Mouse (Mus musculus) hindbrain, embryonic 14.5 days (tissue): ENCODE data around the gene Lama2. TPM values are rescaled to one million over a fixed set of nuclear protein-coding genes. Genes with fewer than 3 reads are reported as not detected.

Experiments
- ATAC-seq: fragments of 200-750 bp; cut with Nextera tagmentation; 2 replicates; pipeline ENCODE4 v1.8.0; 2017; ENCODE audit warnings: moderate number of reproducible peaks, mild to moderate bottlenecking, moderate TSS enrichment, moderate library complexity; ENCODE audit not compliant: low FRiP score
- DNase-seq: peaks from one replicate; pipeline ENCODE4 v3.0.0-alpha.2; 2015; ENCODE audit warnings: low spot score
- H3K27ac ChIP-seq: fragments of 300-500 bp; sonication (generic); 2 replicates; pipeline ENCODE4 v1.5.1; 2014; ENCODE audit warnings: mild to moderate bottlenecking, moderate library complexity
- H3K27me3 ChIP-seq: fragments of 300-500 bp; sonication (generic); 2 replicates; pipeline ENCODE4 v1.6.1; 2014; ENCODE audit warnings: mild to moderate bottlenecking, low read length, mixed read lengths; ENCODE audit not compliant: control insufficient read depth, insufficient read depth
- H3K36me3 ChIP-seq: fragments of 300-500 bp; sonication (generic); replicated peaks from 2 replicates; pipeline ENCODE4 v1.6.1; 2014; ENCODE audit not compliant: control insufficient read depth, insufficient read depth
- H3K4me1 ChIP-seq: fragments of 300-500 bp; sonication (generic); replicated peaks from 2 replicates; pipeline ENCODE4 v1.6.1; 2014; ENCODE audit warnings: antibody characterized with exemption, low read length, mixed read lengths; ENCODE audit not compliant: control insufficient read depth, insufficient read depth
- H3K4me2 ChIP-seq: fragments of 300-500 bp; sonication (generic); replicated peaks from 2 replicates; pipeline ENCODE4 v1.6.1; 2014; ENCODE audit warnings: mild to moderate bottlenecking, moderate library complexity
- H3K4me3 ChIP-seq: fragments of 300-500 bp; sonication (generic); replicated peaks from 2 replicates; pipeline ENCODE4 v1.5.1; 2014; ENCODE audit warnings: mild to moderate bottlenecking, low read length
- H3K9ac ChIP-seq: fragments of 300-500 bp; sonication (generic); 2 replicates; pipeline ENCODE4 v1.6.1; 2014
- H3K9me3 ChIP-seq: fragments of 300-500 bp; sonication (generic); 2 replicates; pipeline ENCODE4 v1.6.1; 2016; ENCODE audit warnings: low read length; ENCODE audit not compliant: control insufficient read depth
- WGBS: fragments of 180-500 bp; shearing (Covaris S2); extraction: QIAGEN DNeasy Blood & Tissue Kit; methylation state at CpG from one replicate; pipeline ENCODE4 v1.1.7; 2014; 5-methylcytosine and 5-hydroxymethylcytosine counted together
- polyA plus RNA-seq: library from polyadenylated mRNA; unstranded; fragments of >200 nt; fragmentation: Nextera tagmentation; extraction: Ambion mirVana; gene quantifications from 2 replicates; pipeline ENCODE4 v1.2.1, GENCODE M21; 2014

The Lama2 gene
- polyA plus RNA-seq, 1 experiment from 2014 or later: 11.2 TPM

- ATAC-seq (no peak), DNase-seq (no peak)
- no peaks in the 10 kb centered on the region for H3K4me1 ChIP-seq
- H3K4me2 ChIP-seq: no peak overlapping the region
- no peak overlapping the region for H3K27ac ChIP-seq
- no peak overlapping the region for H3K4me3 ChIP-seq
- H3K36me3 ChIP-seq: no peaks in the 10 kb centered on the region
- H3K27me3 ChIP-seq: no peaks in the 10 kb centered on the region
- H3K9ac ChIP-seq: no peak overlapping the region
- H3K9me3 ChIP-seq: no peaks in the 10 kb centered on the region
Measured at GRCm38 (mm10) chr10:27012804-27013365, 606.7 kb downstream of the Lama2 start.

DNA sequence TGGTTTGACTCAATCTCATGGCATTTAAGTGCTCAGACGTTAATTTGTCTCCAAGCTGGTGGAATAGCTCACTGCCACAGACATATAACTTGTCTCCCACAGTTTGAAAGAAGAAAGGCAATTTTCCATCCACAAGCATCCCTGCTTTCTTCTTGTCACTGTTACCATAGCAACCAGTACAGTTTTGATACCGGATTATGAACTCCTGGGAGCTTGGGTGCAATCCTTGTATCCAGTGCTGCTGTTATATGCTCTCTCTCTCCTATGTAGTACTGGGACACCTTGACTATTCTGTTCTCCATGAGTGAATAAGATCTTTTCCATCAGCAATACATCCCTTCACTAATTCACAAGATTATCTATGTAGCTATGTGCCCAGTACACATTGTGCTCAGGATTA is 612.2 kb downstream of the Lama2 start:
- Histone ChIP-seq H3K27ac (no peak overlapping the region), H3K27me3 (no peaks in the 10 kb centered on the region), H3K36me3 (no peaks in the 10 kb centered on the region), H3K4me2 (no peak overlapping the region), H3K4me1 (no peaks in the 10 kb centered on the region), H3K4me3 (no peak overlapping the region), H3K9ac (no peak overlapping the region), H3K9me3 (no peaks in the 10 kb centered on the region)
- ATAC-seq (peak; percentile 51; the same call in 1 of the 2 replicates), DNase-seq (no peak)
- WGBS: 66% methylated on average over 2 of the region's 2 CpGs

DNA sequence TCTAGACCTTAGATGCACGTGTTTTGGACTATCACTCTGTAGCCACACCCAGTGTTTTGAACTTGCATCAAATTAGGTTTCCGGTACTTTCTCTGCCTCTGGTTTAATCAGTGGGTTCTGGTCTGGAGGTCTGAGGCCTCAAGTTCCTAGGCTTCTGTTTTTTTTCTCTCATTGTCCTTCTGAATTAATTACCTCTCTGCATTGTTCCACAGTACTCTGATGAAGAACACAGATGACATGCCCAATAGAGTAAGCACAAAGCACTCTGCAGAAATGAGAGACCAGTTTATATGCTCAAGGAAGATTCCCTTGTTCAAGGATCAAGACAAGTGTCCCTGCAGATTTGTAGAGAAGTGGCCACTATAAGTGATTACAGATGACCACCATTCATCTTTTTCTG is 613.8 kb downstream of the Lama2 start:
- Histone ChIP-seq H3K4me2 (no peak overlapping the region), H3K27ac (no peak overlapping the region), H3K4me1 (no peaks in the 10 kb centered on the region), H3K36me3 (no peaks in the 10 kb centered on the region), H3K9me3 (no peaks in the 10 kb centered on the region), H3K4me3 (no peak overlapping the region), H3K9ac (no peak overlapping the region), H3K27me3 (no peaks in the 10 kb centered on the region)
- 48% methylated on average over 2 of the region's 2 CpGs for WGBS
- no peak for ATAC-seq
- no peak for DNase-seq

DNA sequence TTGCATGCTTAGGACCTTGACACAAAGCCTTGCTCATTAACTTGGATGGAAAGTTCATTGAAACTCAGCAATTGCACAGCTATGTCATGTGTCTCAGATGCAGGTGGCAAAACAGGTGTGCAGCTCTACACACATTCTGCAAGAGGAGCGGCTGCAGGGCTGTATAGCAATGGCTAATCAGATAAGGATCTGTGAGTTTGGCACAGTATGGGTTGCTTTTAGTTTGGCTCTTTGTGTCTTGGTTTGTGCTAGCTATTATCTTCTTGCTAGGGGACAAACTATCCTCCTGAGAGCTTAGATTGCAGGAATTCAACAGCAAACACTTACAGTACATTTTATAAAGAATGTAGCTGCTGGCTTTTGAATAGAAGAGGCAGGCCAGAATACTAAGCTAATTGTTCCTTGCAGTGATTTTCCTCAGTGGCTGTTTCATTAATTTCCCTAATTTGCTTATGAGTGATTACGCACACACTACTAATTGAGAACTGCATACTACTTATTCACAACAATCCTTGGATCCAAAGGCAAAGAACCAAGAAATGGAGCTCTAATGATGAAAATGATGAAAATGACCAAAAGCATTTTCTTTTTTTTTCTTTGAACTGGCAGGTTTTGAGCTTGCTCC is 617.9 kb downstream of the Lama2 start:
- DNase-seq (no peak), ATAC-seq (no peak)
- Histone ChIP-seq H3K27ac (no peak overlapping the region), H3K9me3 (no peaks in the 10 kb centered on the region), H3K4me2 (no peak overlapping the region), H3K4me3 (no peak overlapping the region), H3K4me1 (no peaks in the 10 kb centered on the region), H3K27me3 (no peaks in the 10 kb centered on the region), H3K36me3 (no peaks in the 10 kb centered on the region), H3K9ac (no peak overlapping the region)
- 65% methylated on average over 2 of the region's 2 CpGs for WGBS

DNA sequence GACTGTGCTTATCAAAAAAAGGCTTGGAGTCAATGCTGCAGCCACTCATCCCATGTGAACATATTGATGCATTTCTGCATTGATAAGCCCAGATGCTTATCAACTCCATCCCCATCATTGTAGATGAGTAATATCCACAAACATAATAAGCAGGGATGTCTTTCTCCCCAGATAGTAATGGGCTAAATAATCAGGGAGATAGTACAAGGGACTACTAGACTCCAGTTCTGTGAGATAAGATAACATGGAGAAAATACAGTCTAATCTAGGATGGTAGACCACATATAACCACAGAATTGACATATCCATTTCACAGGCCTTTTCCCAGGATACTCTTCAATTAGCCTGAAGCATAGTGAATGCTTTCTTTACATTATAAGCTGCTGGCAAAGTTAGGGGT is 622.9 kb downstream of the Lama2 start:
- Histone ChIP-seq H3K9ac (no peak overlapping the region), H3K36me3 (no peaks in the 10 kb centered on the region), H3K9me3 (no peaks in the 10 kb centered on the region), H3K27me3 (no peaks in the 10 kb centered on the region), H3K4me1 (no peaks in the 10 kb centered on the region; the same call in 1 of the 2 replicates), H3K27ac (no peak overlapping the region), H3K4me2 (no peak overlapping the region), H3K4me3 (no peak overlapping the region)
- ATAC-seq (no peak), DNase-seq (no peak)

GRCm38 (mm10) chr10:26995987-26996386 is 623.6 kb downstream of the Lama2 start:
- Histone ChIP-seq H3K36me3 (no peaks in the 10 kb centered on the region), H3K9ac (no peak overlapping the region), H3K27ac (no peak overlapping the region), H3K4me2 (no peak overlapping the region), H3K27me3 (no peaks in the 10 kb centered on the region), H3K4me1 (no peaks in the 10 kb centered on the region; the same call in 1 of the 2 replicates), H3K9me3 (no peaks in the 10 kb centered on the region), H3K4me3 (no peak overlapping the region)
- DNase-seq (no peak), ATAC-seq (no peak)
- WGBS: 79% methylated on average over 6 of the region's 6 CpGs

- DNase-seq (peak; percentile 74), ATAC-seq (peak; percentile 51; the same call in 1 of the 2 replicates)
- Histone ChIP-seq H3K4me1 (no peaks in the 10 kb centered on the region; the same call in 1 of the 2 replicates), H3K4me3 (no peak overlapping the region), H3K27me3 (no peaks in the 10 kb centered on the region), H3K27ac (no peak overlapping the region), H3K36me3 (no peaks in the 10 kb centered on the region), H3K4me2 (no peak overlapping the region), H3K9me3 (no peaks in the 10 kb centered on the region), H3K9ac (no peak overlapping the region)
- 72% methylated on average over 8 of the region's 8 CpGs for WGBS
Measured at GRCm38 (mm10) chr10:26995182-26995975, 624.2 kb downstream of the Lama2 start.

DNA sequence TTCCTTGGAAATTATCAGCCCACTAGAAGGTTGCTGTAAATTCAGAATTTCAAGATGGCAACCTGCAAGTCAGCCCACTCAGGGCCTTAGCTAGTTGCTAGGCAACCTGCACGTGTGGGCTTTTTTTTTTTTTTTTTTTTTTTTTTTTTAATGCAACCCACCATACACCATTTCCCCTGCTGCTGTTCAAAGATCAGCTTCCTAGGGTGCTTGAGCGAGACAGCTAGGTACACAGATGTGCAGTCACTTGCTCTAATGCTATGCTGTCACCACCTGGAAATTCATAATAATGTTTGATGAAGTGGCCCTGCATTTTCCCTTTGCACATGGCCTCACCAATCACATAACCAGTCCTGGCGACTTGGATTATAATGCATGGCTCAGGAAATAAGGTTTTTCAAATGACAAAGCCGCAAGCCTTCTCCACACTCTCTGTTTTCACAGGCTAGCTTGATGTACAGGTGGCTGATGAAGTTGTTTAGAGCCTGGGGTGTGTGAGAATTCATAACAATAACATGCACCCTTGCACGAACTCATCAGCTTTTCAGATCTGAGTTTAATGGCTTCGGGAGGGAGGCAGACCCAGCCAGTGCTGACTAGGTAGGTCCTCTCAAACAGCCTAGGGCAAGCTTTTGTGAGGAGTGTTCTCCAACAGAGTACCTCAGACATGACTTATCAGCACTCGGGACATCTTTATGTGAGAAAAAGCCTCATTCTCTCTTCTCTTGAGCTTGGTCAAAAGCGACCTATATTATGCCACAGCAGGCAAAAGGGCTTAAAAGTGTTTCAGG is 625.4 kb downstream of the Lama2 start:
- Histone ChIP-seq H3K4me1 (no peaks in the 10 kb centered on the region; the same call in 1 of the 2 replicates), H3K27me3 (no peaks in the 10 kb centered on the region), H3K27ac (peak overlapping the region; percentile 44; the same call in 1 of the 2 replicates), H3K9ac (no peak overlapping the region), H3K4me2 (no peak overlapping the region), H3K4me3 (no peak overlapping the region), H3K9me3 (no peaks in the 10 kb centered on the region), H3K36me3 (no peaks in the 10 kb centered on the region)
- DNase-seq: peak; percentile 44
- peak; percentile 49 for ATAC-seq
- 66% methylated on average over 8 of the region's 8 CpGs for WGBS

DNA sequence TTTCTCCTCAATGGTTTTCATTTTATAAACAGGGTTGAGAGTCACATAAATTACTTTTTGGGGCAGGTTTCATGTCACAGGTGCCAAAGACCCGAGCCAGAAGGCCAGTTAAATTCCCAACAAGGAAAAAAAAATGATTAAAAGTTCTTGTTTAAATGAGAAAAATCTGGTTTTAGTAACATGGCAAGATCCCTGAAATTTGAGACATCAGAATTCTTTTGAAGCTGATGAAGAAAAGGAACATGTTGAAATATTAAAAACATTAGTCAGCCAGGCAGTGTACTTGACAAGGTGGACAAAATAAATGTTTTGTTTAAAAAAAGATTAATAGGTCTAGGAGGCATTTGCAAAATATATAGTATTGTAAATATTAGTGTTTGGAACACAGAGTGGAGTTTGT is 634.1 kb downstream of the Lama2 start:
- Histone ChIP-seq H3K4me3 (no peak overlapping the region), H3K27ac (no peak overlapping the region), H3K9ac (no peak overlapping the region), H3K4me2 (no peak overlapping the region), H3K4me1 (no peaks in the 10 kb centered on the region), H3K36me3 (no peaks in the 10 kb centered on the region), H3K27me3 (no peaks in the 10 kb centered on the region), H3K9me3 (no peaks in the 10 kb centered on the region)
- 62% methylated on average over 1 of the region's 1 CpGs for WGBS
- DNase-seq: no peak
- ATAC-seq: no peak
